Mouse (Mus musculus): ENCODE measurements around the gene Abl2.

The Abl2 gene

GRCm38 (mm10) chr1:156669208-156669983 is 110.8 kb downstream of the Abl2 start:
- DNase-seq (ENCODE audit: extremely low read depth, low read depth), result no peak

- DNase-seq (ENCODE audit: extremely low read depth, low read depth), result no peak
These were observed 113.3 kb downstream of the Abl2 start for GRCm38 (mm10) chr1:156671921-156672320.

DNA sequence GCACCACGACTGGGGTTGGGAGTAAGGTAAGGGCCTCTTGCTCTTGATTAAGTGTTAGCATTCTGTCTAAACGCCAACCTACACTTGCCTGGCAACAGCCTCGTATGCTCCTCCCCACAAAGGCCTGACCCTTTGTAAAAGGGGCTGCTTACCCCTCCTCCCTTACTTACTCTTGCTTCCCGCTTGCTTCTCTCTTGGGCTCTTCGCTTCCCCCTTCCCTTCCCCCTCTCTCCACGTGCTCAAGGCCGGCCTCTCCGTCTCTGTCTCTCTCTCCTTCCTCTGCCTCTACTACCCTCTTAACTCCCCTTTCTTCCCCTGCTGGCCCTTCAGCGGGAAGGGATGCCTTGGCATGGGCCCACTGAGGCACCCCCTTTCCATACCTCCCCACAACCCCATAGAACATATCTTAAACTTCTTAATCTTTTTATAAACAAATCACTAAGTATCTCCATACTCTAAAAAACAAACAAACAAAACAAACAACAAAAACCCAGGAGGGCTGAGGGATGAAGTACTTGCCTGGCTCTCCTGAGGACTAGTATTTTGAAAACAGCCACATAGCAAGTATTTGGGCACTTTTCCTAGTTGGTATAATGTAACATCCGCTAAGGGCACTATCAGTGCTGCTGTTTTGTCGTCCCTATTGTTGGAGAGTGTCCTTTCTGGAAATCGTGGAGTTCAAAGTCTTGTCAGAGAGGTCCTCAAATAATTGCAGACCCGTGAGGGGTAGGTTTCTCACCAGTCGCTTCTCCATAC is 114.3 kb downstream of the Abl2 start:
- DNase-seq (ENCODE audit: extremely low read depth, low read depth), result peak; percentile 62

DNA sequence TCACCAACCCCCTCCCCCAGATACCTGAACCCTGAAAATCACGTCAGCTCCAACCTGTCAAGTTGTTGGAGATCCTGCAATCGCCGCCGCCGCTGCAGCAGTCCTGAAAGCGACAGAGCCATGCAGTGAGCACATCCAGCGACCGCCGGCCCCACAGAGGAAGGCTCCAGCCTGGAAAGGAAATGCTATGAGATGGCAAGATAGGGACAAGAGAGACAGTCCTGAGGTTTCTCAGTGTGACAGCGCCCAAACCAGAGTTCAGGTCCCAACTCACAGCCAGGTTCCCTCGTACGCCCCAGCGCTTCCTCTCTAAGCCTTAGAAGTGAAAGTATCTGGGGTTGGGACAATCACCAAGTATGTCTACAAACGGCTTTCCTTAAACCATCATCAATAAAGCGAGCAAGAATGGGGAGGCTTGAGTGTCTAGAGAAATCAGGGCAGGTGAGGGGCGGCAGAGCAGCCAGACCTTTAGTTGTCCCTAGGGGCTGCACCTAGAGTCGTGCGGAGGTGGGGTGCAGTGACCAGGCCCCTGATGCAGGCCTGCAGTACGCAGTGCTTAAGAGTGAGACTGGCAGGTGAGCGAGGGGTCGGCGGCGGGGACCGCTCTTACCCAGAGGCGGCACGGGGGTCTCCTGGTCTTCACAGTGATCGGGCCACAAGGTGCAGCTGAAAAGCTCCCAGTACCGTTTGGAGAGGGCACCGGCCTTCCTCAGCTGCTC is 115.0 kb downstream of the Abl2 start:
- DNase-seq (ENCODE audit: extremely low read depth, low read depth), result peak; percentile 56

- peak; percentile 55 for DNase-seq (ENCODE audit: extremely low read depth, low read depth)
These were observed 115.8 kb downstream of the Abl2 start, which contains the start of gene Tor3a for GRCm38 (mm10) chr1:156674195-156675000. Gene Tor3a, minus strand, starts transcription at chr1:156674356.

GRCm38 (mm10) chr1:156676171-156676570 is 117.6 kb downstream of the Abl2 start:
- DNase-seq (ENCODE audit: extremely low read depth, low read depth), result peak; percentile 78

DNA sequence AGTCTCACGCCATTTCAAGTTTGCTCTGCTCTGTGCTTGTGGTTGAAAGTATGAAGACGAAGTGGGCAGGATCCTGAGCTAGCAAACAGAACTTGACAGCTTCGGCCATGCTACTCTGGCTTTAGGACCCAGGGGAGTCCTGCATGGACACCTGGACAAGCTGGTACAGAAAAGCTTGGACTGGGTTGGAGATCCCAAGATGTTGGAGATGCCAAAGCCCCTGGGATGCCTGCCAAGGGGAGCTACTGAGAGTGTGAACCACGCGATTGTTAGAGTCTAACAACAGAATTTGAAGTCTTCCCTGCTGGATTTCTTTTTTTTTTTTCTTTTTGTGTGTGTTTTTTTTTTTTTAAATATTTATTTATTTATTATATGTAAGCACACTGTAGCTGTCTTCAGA is 118.0 kb downstream of the Abl2 start:
- no peak for DNase-seq (ENCODE audit: extremely low read depth, low read depth)

DNA sequence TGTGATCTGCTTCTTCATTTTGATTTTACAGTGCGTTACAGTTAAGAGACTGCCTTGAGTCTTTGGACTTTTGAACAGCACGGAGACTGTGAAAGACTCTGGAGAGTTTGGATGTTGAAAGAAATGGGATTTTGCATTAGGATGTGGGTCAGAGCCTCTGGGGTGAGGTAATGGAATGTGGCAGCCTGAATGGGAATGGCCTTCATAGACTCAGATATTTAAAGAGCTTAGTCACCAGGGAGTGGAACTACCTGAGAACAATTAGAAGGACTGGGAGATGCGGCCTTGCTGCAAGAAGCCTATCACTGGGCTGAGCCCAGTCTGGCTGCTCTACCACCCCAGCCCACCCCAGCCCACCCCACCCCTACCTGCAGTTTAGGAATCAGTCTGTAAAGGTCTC is 118.6 kb downstream of the Abl2 start:
- no peak for DNase-seq (ENCODE audit: extremely low read depth, low read depth)

- DNase-seq (ENCODE audit: extremely low read depth, low read depth), result no peak
These were observed 121.0 kb downstream of the Abl2 start for GRCm38 (mm10) chr1:156679599-156679998.

GRCm38 (mm10) chr1:156686025-156686661 is 127.6 kb downstream of the Abl2 start:
- no peak for DNase-seq (ENCODE audit: extremely low read depth, low read depth)
